Mouse (Mus musculus): ENCODE measurements around the gene Atp6v1g2.

GRCm38 (mm10) chr17:35220156-35220952 is 13.1 kb upstream of the Atp6v1g2 start, which contains the start of gene Gm16181:
- TF ChIP-seq CTCF (IDR thresholded peaks at IDR 0.05; ENCODE audit: low read depth, low read length), result no peak
- no peak for TF ChIP-seq POLR2A (IDR thresholded peaks at IDR 0.05; ENCODE audit: insufficient read depth, low read length)

All from ES-Bruce4 (cell line).